Mouse (Mus musculus): Measurements from ENCODE around the gene Fxyd4.

Gene Fxyd4

DNA sequence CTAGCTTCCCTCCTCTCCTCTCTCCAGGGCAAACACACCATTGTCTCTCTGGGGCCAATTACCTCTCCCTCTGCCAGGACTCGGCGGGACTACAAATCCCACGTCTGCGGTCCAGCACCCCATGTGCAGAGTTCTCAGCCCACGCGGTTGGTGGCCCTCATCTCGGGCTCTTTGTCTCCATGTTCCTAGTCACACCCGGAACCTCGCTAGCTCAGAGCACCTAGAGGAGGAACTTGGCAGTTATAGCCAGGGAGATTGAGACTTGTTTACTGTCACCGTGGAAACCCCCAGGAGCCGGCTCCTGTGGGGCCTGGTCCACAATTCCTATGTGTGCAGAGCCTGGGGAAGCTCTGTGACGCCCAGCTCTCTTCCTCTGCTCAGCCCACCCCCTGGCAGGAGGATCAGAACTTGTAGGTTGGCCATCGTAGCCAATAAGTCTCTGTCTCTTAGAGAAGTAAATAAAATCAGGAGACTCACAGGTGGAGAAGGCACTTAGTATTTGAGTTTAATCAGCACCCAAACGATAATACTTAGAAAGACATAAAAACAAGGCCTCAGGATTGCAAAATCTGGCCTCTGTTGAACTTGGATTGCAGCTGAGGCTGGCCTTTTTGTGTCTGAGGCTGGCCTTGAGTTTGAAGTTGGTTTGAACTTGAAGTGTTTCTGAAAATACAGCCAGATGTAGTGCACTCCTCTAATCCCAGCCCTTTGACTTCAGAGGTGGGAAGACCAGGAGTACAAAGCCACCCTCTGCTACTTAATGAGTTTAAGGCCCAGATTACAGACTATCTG is 45.9 kb downstream of the Fxyd4 start:
- DNase-seq (ENCODE audit: low spot score in 2 of 2): no peak

DNA sequence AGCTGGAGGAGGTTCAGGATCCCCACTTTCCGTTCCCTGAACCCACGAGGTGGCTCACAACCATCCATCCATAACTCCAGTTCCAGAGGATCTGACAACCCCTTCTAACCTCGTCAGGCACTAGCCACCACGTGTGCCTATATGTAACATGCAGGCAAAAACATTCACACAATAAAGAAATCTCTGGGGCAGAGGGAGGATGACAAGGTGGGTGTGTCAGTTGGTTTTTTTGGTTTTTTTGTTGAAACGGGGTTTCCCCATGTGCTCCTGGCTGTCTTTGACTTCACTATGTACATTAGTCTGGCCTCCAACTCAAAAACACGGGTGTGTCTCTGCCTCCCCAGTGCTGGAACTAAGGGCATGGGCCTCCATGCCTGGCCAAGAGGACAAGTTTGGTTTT is 47.2 kb downstream of the Fxyd4 start:
- DNase-seq (ENCODE audit: low spot score in 2 of 2): no peak

DNA sequence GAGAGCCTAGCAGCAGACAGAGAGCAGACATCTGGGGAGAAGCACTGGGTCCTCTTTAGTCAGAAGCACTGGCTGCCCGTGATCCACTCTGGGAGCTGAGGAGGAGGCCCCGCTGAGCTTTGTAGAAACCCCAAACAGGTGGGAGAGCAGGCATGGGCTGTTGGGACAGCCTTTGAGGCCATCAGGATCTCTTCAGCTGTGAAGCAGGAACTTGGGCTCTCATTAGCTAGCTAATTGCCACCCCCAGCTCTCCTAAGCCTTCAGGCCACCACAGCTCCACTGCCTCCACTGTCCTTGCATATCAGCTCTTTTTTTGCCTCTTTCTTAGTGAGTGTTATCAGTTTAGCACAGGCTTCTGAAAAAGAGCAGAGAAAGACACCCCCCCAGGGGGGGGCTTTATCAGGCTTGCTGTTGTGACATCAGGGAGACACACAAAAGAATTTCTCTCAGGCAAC is 48.8 kb downstream of the Fxyd4 start:
- DNase-seq (ENCODE audit: low spot score in 2 of 2): no peak

DNA sequence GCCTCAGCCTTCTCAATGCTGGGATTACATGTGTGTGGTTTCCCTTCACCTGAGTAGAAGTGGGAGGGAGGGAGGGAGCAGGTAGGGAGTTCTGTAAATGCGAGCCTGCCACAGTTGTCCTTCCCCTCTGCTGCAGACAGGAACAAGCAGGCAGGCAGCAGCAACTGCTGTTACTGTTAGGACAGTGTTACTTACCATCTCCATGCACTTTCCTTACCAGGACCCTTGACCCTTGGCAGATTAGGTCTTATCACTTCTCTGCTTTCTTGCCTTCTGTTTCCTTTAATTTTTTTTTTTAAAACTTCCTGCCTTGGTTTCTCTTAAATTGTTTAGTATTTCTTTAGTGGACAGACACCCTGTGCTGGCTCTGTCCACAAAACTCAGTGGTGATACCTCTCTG is 49.5 kb downstream of the Fxyd4 start:
- no peak for DNase-seq (ENCODE audit: low spot score in 2 of 2)

DNA sequence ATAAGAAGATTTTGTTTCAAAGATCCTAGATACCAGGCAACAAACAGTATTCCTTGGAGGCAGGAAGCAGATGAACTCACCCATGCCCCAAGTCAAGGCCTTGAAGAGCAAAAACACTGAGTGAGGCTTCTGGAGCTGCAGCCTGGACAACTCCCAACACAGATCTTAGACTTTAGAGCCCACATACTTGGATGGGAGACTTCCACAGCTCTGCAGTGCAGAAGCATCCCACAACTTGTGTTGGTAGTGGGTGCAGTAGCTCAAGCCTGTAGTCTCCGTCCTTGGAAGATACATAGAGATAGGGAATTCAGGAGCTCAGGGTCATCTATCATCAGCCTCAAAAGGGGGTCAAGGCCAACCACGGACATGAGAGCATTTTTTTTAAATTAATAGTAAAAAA is 51.5 kb downstream of the Fxyd4 start:
- no peak for DNase-seq (ENCODE audit: low spot score in 2 of 2)
